Mouse (Mus musculus): ENCODE results near the gene Vwf. TPM values are rescaled to one million over a fixed set of nuclear protein-coding genes. Genes with fewer than 3 reads are reported as not detected.

Vwf gene
- polyA plus RNA-seq, 1 experiment from 2014 or later, result 9.0 TPM

GRCm38 (mm10) chr6:125512950-125513596, 33.5 kb upstream of the Vwf start:
- WGBS, result 75% methylated on average over 6 of the region's 6 CpGs
- no peak overlapping the region for H3K4me3 ChIP-seq (ENCODE audit: low read depth, low read length)
- ATAC-seq (replicated peaks; ENCODE audit: low FRiP score), result no peak
- no peak for DNase-seq (ENCODE audit: low spot score)
- H3K27ac ChIP-seq (ENCODE audit: low read depth, low read length), result no peak overlapping the region
- H3K27me3 ChIP-seq (ENCODE audit: control insufficient read depth, insufficient read depth, low read length), result no peaks in the 10 kb centered on the region
- no peaks in the 10 kb centered on the region for H3K4me1 ChIP-seq (replicated peaks; ENCODE audit: control insufficient read depth, insufficient read depth, low read length)
- no peaks in the 10 kb centered on the region for H3K9me3 ChIP-seq (ENCODE audit: control insufficient read depth, low read length)
- H3K9ac ChIP-seq (ENCODE audit: low read length), result no peak overlapping the region
- H3K4me2 ChIP-seq (ENCODE audit: low read depth, low read length, severe bottlenecking), result no peak overlapping the region
- H3K36me3 ChIP-seq (ENCODE audit: control insufficient read depth, insufficient read depth, low read length), result no peaks in the 10 kb centered on the region

DNA sequence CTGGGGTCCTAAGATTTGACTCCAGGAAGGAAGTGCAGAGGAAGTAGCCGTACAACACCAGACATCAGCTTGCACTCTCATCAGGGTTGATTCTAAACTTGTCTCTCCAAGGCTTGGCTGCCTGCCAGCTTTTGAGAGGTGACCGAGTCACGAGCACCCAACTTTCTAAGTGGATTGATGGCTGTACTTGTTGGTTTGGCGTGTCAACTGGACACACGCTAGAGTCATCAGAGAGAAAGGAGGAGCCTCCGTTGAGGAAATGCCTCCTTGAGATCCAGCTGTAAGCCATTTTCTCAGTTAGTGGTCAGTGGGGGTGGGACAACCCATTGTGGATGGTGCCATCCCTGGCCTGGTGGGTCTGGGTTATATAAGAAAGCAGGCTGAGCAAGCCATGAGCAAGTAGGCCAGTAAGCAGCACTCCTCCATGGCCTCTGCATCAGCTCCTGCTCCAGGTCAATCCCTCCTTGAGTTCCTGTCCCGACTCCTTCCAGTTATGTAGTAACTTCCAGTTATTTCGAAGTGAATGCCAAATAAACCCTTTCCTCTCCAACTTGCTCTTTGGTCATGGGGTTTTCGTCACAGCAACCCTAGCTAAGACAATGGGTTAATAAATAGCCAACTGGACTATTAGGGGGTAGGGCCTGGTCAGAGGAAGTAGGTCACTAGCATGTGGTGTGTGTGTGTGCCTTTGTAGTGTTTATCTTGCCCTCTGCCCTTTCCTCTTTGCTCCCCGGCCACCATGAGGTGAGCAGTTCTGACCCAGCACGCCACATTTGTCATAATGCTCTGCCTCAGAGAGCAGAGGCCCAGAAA, 30.9 kb upstream of the Vwf start:
- Histone ChIP-seq H3K27ac (ENCODE audit: low read depth, low read length) (no peak overlapping the region), H3K36me3 (ENCODE audit: control insufficient read depth, insufficient read depth, low read length) (no peaks in the 10 kb centered on the region), H3K4me2 (ENCODE audit: low read depth, low read length, severe bottlenecking) (no peak overlapping the region), H3K4me3 (ENCODE audit: low read depth, low read length) (no peak overlapping the region), H3K4me1 (replicated peaks; ENCODE audit: control insufficient read depth, insufficient read depth, low read length) (no peaks in the 10 kb centered on the region), H3K9me3 (ENCODE audit: control insufficient read depth, low read length) (no peaks in the 10 kb centered on the region), H3K27me3 (ENCODE audit: control insufficient read depth, insufficient read depth, low read length) (no peaks in the 10 kb centered on the region), H3K9ac (ENCODE audit: low read length) (no peak overlapping the region)
- WGBS, result 87% methylated on average over 11 of the region's 11 CpGs
- DNase-seq (ENCODE audit: low spot score) (no peak), ATAC-seq (replicated peaks; ENCODE audit: low FRiP score) (no peak)

- no peak overlapping the region for H3K4me2 ChIP-seq (ENCODE audit: low read depth, low read length, severe bottlenecking)
- H3K4me3 ChIP-seq (ENCODE audit: low read depth, low read length), result no peak overlapping the region
- H3K27me3 ChIP-seq (ENCODE audit: control insufficient read depth, insufficient read depth, low read length), result no peaks in the 10 kb centered on the region
- H3K9me3 ChIP-seq (ENCODE audit: control insufficient read depth, low read length), result no peaks in the 10 kb centered on the region
- no peaks in the 10 kb centered on the region for H3K36me3 ChIP-seq (ENCODE audit: control insufficient read depth, insufficient read depth, low read length)
- no peaks in the 10 kb centered on the region for H3K4me1 ChIP-seq (replicated peaks; ENCODE audit: control insufficient read depth, insufficient read depth, low read length)
- no peak overlapping the region for H3K27ac ChIP-seq (ENCODE audit: low read depth, low read length)
- no peak for ATAC-seq (replicated peaks; ENCODE audit: low FRiP score)
- 70% methylated on average over 5 of the region's 5 CpGs for WGBS
- no peak overlapping the region for H3K9ac ChIP-seq (ENCODE audit: low read length)
- DNase-seq (ENCODE audit: low spot score), result no peak
These were observed 24.9 kb upstream of the Vwf start for GRCm38 (mm10) chr6:125521558-125522193.

DNA sequence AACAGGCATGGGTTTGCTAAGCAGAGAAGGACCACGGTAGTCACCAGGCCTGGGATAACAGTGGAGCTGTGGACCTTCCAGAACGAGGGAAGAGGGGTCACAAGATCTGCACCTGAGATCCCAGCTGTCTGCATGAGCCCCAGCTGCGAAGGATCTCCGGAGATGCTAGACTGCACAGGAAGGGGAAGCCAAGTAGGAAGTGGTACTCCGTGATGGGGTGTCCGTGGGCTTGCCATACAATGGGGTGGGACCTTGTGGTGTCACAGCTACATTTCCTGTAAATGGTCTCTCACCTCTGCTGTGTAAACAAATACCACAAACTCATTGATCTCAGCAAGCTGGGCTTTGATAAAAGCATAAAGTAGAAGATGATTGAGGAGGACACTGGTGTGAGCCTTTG, 22.5 kb upstream of the Vwf start:
- 90% methylated on average over 6 of the region's 6 CpGs for WGBS
- Histone ChIP-seq H3K4me2 (ENCODE audit: low read depth, low read length, severe bottlenecking) (no peak overlapping the region), H3K36me3 (ENCODE audit: control insufficient read depth, insufficient read depth, low read length) (no peaks in the 10 kb centered on the region), H3K9ac (ENCODE audit: low read length) (no peak overlapping the region), H3K9me3 (ENCODE audit: control insufficient read depth, low read length) (no peaks in the 10 kb centered on the region), H3K4me3 (ENCODE audit: low read depth, low read length) (no peak overlapping the region), H3K27ac (ENCODE audit: low read depth, low read length) (no peak overlapping the region), H3K4me1 (replicated peaks; ENCODE audit: control insufficient read depth, insufficient read depth, low read length) (no peaks in the 10 kb centered on the region), H3K27me3 (ENCODE audit: control insufficient read depth, insufficient read depth, low read length) (no peaks in the 10 kb centered on the region)
- ATAC-seq (replicated peaks; ENCODE audit: low FRiP score) (no peak), DNase-seq (ENCODE audit: low spot score) (no peak)

DNA sequence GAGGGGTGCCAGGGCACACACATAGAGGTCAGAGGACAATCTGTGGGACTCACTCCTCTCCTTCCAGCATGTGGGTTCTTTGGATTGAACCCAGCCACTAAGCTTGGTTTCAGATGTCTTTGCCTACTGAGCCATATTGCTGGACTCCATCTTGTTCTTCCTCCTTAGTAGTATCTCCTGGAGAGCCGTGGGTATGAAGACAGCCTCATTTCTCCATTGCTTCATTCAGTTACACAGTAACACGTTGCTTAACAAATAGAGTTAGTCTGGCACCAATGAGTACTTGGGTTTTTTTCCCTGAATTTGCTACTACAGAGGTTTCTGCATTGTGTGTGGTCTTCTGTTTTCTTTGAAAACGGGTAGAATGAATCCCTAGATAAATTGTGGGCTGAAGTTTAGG, 20.5 kb upstream of the Vwf start:
- Histone ChIP-seq H3K4me1 (replicated peaks; ENCODE audit: control insufficient read depth, insufficient read depth, low read length) (no peaks in the 10 kb centered on the region), H3K27me3 (ENCODE audit: control insufficient read depth, insufficient read depth, low read length) (no peaks in the 10 kb centered on the region), H3K36me3 (ENCODE audit: control insufficient read depth, insufficient read depth, low read length) (no peaks in the 10 kb centered on the region), H3K9me3 (ENCODE audit: control insufficient read depth, low read length) (no peaks in the 10 kb centered on the region), H3K4me2 (ENCODE audit: low read depth, low read length, severe bottlenecking) (no peak overlapping the region), H3K27ac (ENCODE audit: low read depth, low read length) (no peak overlapping the region), H3K4me3 (ENCODE audit: low read depth, low read length) (no peak overlapping the region), H3K9ac (ENCODE audit: low read length) (no peak overlapping the region)
- 69% methylated on average over 3 of the region's 3 CpGs for WGBS
- no peak for ATAC-seq (replicated peaks; ENCODE audit: low FRiP score)
- no peak for DNase-seq (ENCODE audit: low spot score)

DNA sequence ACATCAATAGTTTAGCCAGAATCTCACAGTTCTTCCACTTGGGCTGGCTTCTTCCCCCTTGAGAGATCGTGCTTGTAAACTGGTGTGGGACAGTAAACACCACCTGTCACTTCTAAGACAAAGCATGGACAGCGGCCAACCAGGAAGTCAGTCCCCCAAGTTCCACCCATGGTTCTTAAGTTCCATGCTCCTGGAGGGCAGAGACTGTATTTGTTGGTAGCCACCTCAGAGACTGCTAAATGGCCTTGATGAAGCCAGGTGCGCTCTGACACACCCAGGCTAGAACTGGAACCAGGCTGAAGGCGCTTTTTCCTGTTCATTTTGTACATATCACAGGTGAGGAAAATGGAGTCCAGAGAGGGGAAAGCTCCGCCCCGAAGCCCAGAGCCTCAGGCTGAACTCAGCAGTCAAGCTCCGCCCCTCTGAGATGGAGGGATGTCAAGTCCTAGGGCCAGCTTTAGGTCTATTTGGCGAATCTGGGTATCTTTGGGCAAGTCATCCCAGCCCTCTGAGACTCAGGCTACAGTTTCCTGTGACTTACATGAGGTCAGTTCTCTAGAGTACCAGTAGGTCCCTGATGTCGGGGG, 17.9 kb upstream of the Vwf start:
- no peaks in the 10 kb centered on the region for H3K36me3 ChIP-seq (ENCODE audit: control insufficient read depth, insufficient read depth, low read length)
- H3K9ac ChIP-seq (ENCODE audit: low read length), result no peak overlapping the region
- H3K27ac ChIP-seq (ENCODE audit: low read depth, low read length), result no peak overlapping the region
- no peak overlapping the region for H3K4me2 ChIP-seq (ENCODE audit: low read depth, low read length, severe bottlenecking)
- H3K4me3 ChIP-seq (ENCODE audit: low read depth, low read length), result no peak overlapping the region
- DNase-seq (ENCODE audit: low spot score) (no peak), ATAC-seq (replicated peaks; ENCODE audit: low FRiP score) (no peak)
- H3K4me1 ChIP-seq (replicated peaks; ENCODE audit: control insufficient read depth, insufficient read depth, low read length), result no peaks in the 10 kb centered on the region
- H3K27me3 ChIP-seq (ENCODE audit: control insufficient read depth, insufficient read depth, low read length), result no peaks in the 10 kb centered on the region
- no peaks in the 10 kb centered on the region for H3K9me3 ChIP-seq (ENCODE audit: control insufficient read depth, low read length)
- WGBS, result 89% methylated on average over 9 of the region's 9 CpGs

- Histone ChIP-seq H3K9me3 (ENCODE audit: control insufficient read depth, low read length) (no peaks in the 10 kb centered on the region), H3K27ac (ENCODE audit: low read depth, low read length) (no peak overlapping the region), H3K4me1 (replicated peaks; ENCODE audit: control insufficient read depth, insufficient read depth, low read length) (no peaks in the 10 kb centered on the region), H3K9ac (ENCODE audit: low read length) (no peak overlapping the region), H3K36me3 (ENCODE audit: control insufficient read depth, insufficient read depth, low read length) (no peaks in the 10 kb centered on the region), H3K27me3 (ENCODE audit: control insufficient read depth, insufficient read depth, low read length) (no peaks in the 10 kb centered on the region), H3K4me2 (ENCODE audit: low read depth, low read length, severe bottlenecking) (no peak overlapping the region), H3K4me3 (ENCODE audit: low read depth, low read length) (no peak overlapping the region)
- ATAC-seq (replicated peaks; ENCODE audit: low FRiP score), result no peak
- DNase-seq (ENCODE audit: low spot score), result no peak
- WGBS, result 83% methylated on average over 5 of the region's 5 CpGs
These were observed 17.1 kb upstream of the Vwf start for GRCm38 (mm10) chr6:125529479-125529878.

DNA sequence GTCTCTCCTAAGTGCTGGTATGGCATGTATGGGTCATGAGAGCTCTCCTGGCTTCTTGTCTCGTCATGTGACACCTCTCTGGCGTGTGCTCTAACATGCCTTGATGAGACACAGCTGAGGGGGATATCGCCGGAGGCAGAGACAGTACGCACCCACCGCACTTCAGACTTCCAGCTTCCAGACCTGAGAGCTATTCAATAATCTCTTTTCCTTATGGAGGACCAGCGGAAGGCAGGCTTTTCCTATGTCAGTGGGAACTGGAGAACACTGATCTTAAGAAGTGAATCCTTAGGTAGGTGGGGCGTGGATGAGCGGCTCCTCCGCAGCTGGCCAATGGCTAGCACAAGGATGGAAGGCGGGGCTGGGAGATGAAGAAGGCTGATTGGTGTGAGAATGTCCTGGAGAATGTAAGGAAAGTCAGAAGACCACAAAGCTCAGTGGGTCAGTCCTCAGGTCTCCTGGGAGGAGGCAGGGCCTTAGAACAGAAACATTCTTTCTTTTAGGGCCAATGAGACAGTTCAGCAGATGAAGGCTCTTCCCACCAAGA, 13.4 kb upstream of the Vwf start:
- H3K27me3 ChIP-seq (ENCODE audit: control insufficient read depth, insufficient read depth, low read length), result no peaks in the 10 kb centered on the region
- no peak overlapping the region for H3K9ac ChIP-seq (ENCODE audit: low read length)
- H3K4me1 ChIP-seq (replicated peaks; ENCODE audit: control insufficient read depth, insufficient read depth, low read length), result no peaks in the 10 kb centered on the region
- no peak overlapping the region for H3K4me2 ChIP-seq (ENCODE audit: low read depth, low read length, severe bottlenecking)
- H3K4me3 ChIP-seq (ENCODE audit: low read depth, low read length), result no peak overlapping the region
- H3K9me3 ChIP-seq (ENCODE audit: control insufficient read depth, low read length), result no peaks in the 10 kb centered on the region
- WGBS, result 93% methylated on average over 11 of the region's 11 CpGs
- ATAC-seq (replicated peaks; ENCODE audit: low FRiP score) (no peak), DNase-seq (ENCODE audit: low spot score) (no peak)
- no peaks in the 10 kb centered on the region for H3K36me3 ChIP-seq (ENCODE audit: control insufficient read depth, insufficient read depth, low read length)
- H3K27ac ChIP-seq (ENCODE audit: low read depth, low read length), result no peak overlapping the region
